Mouse (Mus musculus) layer of hippocampus, adult 9-11 months (tissue): ENCODE measurements around the gene Frs2.
A peak's percentile ranks its signal among the peaks of the same experiment; 100 is the strongest.
"Not testable (repeated sequence)": the region's sequence is repeated elsewhere in the genome, so short reads cannot be mapped to it uniquely, and the experiment has no call there.

ENCODE experiments used
- DNase-seq: peaks from one replicate; pipeline ENCODE4 v3.0.0; 2022

The Frs2 gene

DNA sequence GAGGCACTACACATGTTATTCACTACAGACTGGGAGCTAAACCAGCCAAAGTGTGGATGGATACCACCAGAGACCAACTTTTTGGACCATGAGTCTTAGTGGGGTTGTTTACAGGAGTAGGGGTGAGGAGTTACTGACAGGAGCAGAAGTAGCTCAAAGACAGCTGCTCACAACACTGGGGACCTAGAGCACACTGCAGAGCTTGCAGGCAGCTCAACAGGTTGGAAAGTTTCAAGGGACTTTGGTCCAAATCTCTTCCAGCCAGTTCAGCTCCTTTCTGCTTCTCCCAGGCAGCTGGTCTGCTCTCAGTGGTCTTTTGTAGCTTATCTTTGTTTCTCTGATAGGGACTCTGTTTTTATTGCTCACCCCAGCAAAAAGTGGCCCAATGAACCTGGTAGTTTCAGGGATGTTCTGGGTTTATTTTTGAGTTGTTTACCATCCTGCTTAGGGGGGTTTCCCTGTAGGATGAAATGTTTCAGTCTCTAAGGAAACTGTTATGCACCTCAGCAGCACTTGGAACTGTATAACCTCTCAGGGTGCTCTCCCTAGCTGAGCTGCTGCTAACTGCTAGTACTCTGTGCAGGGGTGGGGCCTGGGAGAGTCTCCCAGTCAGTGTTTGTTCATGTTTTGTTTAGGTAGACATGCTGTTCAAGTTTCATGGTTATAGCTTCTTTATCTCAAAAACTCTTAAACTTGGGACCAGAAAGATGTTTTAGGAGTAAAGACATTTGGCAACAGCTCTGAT lies 44.3 kb downstream of the Frs2 start:
- no peak for DNase-seq

- no peak for DNase-seq
These were observed 48.2 kb downstream of the Frs2 start for GRCm38 (mm10) chr10:117100175-117100574.

DNA sequence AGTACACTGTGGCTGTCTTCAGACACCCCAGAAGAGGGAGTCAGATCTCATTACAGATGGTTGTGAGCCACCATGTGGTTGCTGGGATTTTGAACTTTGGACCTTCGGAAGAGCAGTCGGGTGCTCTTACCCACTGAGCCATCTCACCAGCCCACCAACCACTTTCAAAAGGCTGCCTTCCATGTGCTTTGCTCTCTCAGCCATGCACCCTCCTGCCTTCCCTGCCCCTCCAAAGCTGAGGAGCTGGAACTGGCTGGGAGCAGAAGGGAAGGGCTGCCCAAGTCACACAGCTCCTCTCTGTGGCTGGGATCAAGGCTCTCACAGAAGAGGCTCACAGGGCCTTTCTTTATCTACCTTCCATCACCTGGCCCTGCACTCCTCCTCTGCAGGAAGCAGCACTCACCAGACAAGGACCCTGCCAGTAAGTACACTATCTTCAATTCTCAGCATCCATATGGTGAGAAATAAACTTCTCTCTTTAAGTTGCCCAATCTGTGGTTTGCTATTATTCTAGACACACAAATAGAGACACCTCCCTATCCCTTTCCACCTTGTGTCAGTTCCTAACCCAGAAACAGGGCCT lies 51.1 kb downstream of the Frs2 start:
- no peak for DNase-seq

GRCm38 (mm10) chr10:117096096-117096495 lies 52.2 kb downstream of the Frs2 start:
- DNase-seq = no peak

DNA sequence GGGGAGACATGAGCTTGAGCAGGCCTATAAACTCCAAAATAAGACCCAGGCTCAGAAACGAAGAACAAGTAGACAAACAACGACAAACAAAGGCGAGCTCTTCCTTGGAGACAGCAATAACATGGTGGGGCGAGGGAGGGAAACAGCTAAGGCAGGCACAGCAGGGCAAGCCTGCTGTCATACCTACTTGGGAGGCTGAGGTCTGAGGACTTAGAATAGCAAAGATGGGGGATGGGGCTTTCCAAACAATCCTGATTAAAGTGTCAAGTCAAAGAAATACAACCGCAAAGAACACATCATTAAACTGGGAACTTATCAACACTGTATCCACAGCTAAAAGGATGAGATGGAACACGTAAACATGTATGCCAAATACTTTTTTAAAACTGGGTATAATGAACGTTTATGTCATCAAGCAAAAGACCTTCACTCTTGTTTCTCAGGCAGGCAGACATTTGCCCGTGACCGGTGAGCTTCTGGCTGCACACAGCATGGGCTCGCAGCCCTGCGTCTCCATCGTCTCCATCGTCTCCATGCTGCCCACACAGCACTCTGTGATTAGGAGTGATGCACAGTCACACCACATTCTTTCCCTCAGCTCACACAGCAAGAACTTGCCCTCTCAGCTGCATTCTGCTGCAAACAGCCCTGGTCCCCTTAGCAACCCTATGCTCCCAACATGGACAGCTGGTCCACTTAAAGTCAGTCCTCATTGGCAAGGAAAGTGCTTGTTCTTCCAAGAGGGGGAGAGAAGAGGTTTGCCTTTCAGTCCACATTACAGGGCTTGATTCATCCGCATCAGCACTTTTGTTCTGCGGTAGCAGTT lies 53.6 kb downstream of the Frs2 start:
- peak; percentile 38 for DNase-seq

DNA sequence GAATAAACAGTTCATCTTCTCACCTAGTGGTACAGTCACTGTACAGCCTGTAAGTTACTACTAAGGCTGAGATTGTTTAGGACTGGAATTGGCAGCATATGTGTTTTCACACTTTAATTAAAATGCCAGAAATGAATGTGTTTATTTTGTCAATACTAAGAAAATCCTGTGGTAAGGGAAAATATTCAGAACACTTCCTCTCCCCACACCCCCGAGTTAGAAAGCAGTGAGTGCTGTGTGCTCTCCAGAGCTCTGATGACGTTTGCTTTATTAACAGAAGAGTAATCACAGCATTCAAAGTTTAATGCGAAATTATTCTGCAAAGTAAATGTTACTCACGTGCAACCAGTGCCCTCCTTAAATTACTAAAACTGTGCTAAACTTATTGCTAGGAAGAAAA lies 58.7 kb downstream of the Frs2 start:
- DNase-seq = no peak

DNA sequence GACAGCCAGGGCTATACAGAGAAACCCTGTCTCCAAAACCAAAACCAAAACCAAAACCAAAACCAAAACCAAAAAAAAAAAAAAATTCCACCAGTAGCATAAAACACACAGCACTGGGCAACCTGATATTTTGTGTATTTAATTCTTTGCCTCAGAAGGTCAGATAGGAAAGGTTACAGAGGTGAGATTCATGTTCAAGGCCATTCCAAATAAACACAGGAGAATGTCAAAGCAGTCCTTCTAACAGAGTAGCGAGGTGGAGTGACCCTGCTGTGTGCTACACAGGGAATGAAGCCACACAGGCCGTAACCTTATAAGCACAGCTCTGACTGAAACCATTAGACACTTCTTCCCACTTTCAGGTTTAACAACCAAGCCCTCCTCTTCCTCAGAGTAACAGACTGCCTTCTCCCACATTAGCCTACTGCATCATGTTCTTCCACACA lies 66.4 kb downstream of the Frs2 start:
- no peak for DNase-seq

DNA sequence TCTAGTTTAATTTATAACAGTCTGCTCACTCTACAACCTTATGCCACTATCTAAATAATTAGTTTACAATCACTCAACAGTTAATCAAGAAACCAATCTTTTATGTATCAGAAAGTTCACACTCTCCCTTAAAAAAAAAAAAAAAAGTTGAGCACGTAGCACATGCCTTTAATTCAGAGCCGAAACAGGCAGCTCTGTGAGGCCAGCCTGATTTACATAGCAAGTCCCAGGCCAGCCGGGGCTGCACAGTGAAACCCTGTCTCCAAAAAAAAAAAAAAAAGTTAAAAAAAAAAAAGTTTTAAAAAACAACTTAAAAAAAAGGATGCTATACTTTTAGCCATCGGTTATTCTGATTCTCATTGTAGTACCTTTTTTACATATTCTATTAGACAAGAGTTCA lies 67.0 kb downstream of the Frs2 start:
- DNase-seq = no peak

- DNase-seq = no peak
These were observed 70.0 kb downstream of the Frs2 start for GRCm38 (mm10) chr10:117078284-117078683.

GRCm38 (mm10) chr10:117073176-117073575 lies 75.2 kb downstream of the Frs2 start:
- DNase-seq = no peak

DNA sequence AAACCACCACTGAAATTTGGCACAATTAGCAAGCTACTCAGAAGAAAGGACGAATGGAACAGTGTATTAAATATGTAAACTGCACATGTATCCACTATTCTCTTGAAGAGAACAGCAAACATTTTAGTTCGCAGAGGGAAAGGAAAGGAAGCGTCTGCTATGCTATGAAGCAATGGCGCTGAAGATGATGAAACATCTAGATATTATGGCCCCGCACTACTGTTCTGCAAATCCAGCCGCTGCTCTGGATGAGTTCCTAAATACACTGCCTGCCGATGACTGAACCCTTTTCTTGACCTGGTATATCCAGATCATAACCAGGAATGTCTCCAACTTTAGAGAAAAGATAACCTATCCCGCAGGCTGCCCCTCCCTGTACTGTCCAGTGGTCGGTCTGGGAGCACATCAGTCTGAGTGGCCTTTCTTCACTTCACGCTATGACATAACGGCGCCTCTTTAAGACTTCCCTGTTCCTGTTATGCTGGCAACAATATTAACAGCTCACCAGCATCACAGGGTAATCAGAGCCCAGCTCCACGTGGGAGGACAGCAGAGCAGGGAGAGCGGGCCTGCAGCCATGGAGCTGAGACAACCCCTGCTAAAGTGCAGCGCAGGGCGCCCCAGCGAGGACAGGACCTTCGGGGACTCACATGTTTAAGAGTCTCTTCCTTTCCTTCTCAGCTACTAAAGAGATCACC lies 76.0 kb downstream of the Frs2 start:
- DNase-seq = no peak

GRCm38 (mm10) chr10:117069109-117069508 lies 79.2 kb downstream of the Frs2 start:
- no peak for DNase-seq

DNA sequence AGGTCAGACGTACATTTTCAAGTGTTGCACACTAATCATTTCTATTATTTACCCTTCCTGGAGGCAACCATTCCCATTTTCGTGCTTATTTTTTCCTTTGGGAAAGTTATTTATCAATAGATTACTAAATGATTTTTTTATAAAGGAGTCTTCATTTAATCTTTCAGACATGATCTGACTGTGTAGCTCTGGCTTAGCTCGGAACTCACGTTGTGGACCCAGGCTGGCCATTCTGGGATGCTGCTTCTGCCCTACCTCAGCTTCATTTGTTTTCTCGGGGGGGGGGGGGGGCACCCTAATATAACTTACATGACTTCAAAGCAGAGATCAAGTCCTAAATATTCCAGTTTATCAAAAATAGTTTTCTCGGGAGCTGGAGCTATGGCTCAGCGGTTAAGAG lies 84.3 kb downstream of the Frs2 start:
- no peak for DNase-seq

DNA sequence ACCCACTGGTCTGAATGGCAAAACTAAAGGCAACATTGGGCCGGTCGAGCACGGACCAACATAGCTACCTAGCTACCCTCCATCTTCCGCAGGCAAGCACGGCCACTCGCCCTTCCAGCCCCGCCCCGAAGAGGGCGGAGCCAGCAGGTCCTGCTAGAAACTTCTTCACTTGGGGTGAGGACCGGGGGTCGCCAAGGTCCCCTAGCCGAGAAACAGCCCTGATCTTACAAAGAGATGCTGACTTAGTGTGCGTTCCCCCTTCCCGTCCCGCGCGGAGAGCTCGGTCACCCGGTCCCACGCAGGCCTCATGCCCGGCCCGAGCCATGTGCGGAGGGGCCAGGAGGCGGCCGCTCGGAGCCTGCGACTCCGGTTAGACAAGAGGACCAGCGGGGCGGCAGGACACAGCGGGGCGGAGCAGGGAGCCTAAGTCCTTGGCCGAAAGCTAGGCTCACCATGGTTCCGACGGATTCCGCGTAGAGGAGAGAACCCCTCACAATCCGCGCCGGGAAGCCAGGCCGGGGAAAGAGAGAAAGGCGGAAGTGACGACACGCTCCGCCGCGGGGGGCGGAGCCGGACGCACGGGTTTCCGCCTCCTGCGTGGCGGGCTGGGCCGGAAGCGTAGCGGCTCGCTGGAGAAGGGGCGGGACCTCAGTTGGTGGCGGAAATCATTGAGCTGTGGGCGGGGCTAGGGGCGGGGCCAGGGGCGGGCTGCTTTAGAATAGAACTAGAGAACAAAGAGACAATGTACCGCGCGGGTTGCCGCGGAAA lies 84.9 kb downstream of the Frs2 start, which contains the start of gene Cct2:
Cct2 (minus strand) TSS at position 561 of the 768 bp plus-strand sequence.
- peak; percentile 89 for DNase-seq

DNA sequence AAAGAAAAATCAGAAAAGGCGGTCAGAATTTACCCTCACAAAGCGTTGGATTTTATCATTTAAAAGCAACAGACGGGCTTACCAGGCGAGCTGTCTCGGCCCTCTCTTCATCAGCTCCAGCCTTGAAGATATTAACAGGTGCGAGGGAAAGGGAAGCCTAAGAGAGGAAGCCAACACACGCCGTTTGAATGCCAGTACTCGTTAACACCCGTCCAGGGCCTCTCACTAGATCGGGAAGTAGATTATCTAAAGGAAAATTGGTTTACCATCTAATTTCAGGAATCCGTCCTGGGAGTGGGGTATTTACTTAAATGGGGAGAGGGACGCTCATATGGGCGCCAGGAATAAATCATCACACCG lies 85.5 kb downstream of the Frs2 start:
- no peak for DNase-seq

GRCm38 (mm10) chr10:117055668-117056067 lies 92.7 kb downstream of the Frs2 start:
- no peak for DNase-seq

GRCm38 (mm10) chr10:117049961-117050597 lies 98.3 kb downstream of the Frs2 start:
- DNase-seq = no peak

GRCm38 (mm10) chr10:117049253-117049652 lies 99.1 kb downstream of the Frs2 start:
- no peak for DNase-seq

- DNase-seq = peak; percentile 47
These were observed 102.9 kb downstream of the Frs2 start, which contains the start of gene Lrrc10 for GRCm38 (mm10) chr10:117045175-117046056. Gene Lrrc10 (plus strand): TSS chr10:117045341.

GRCm38 (mm10) chr10:117043497-117044166 lies 104.7 kb downstream of the Frs2 start:
- not testable (repeated sequence) for DNase-seq
